Mouse (Mus musculus): ENCODE data around the gene Rhbdd1. TPM values are rescaled to one million over a fixed set of nuclear protein-coding genes. Genes with fewer than 3 reads are reported as not detected.

Rhbdd1 gene
- polyA plus RNA-seq, 1 experiment, result 12.6 TPM

- Histone ChIP-seq H3K27me3 (ENCODE audit: control insufficient read depth, insufficient read depth, insufficient read length) (no peaks in the 10 kb centered on the region), H3K79me3 (ENCODE audit: low read depth) (no peaks in the 10 kb centered on the region), H3K36me3 (ENCODE audit: control insufficient read depth, insufficient read depth) (peaks cover 4% of the 10 kb centered on the region), H3ac (ENCODE audit: control insufficient read depth, insufficient read length, low read depth) (no peak overlapping the region), H3K79me2 (ENCODE audit: control insufficient read depth, insufficient read depth) (no peaks in the 10 kb centered on the region), H3K4me3 (ENCODE audit: insufficient read depth, poor library complexity, severe bottlenecking) (no peak overlapping the region)
- no peak for TF ChIP-seq CTCF (IDR thresholded peaks at IDR 0.05; ENCODE audit: control insufficient read depth, insufficient read depth, insufficient read length)
Measured at GRCm38 (mm10) chr1:82385054-82385453, 68.8 kb downstream of the Rhbdd1 start.

GRCm38 (mm10) chr1:82385827-82386230 lies 69.6 kb downstream of the Rhbdd1 start:
- Histone ChIP-seq H3K36me3 (ENCODE audit: control insufficient read depth, insufficient read depth) (no peaks in the 10 kb centered on the region), H3ac (ENCODE audit: control insufficient read depth, insufficient read length, low read depth) (no peak overlapping the region), H3K79me2 (ENCODE audit: control insufficient read depth, insufficient read depth) (no peaks in the 10 kb centered on the region), H3K27me3 (ENCODE audit: control insufficient read depth, insufficient read depth, insufficient read length) (no peaks in the 10 kb centered on the region), H3K79me3 (ENCODE audit: low read depth) (no peaks in the 10 kb centered on the region), H3K4me3 (ENCODE audit: insufficient read depth, poor library complexity, severe bottlenecking) (no peak overlapping the region)
- TF ChIP-seq USF1 (IDR thresholded peaks at IDR 0.05; ENCODE audit: low read depth) (no peak), MYOG (IDR thresholded peaks at IDR 0.05; ENCODE audit: control insufficient read depth, extremely low read depth, insufficient read length) (no peak), MAX (IDR thresholded peaks at IDR 0.05) (no peak), CEBPB (IDR thresholded peaks at IDR 0.05; ENCODE audit: low read depth) (no peak), CTCF (IDR thresholded peaks at IDR 0.05; ENCODE audit: control insufficient read depth, insufficient read depth, insufficient read length) (no peak), MYOD1 (IDR thresholded peaks at IDR 0.05; ENCODE audit: control insufficient read depth, insufficient read length, low read depth) (no peak)

- no peaks in the 10 kb centered on the region for H3K79me3 ChIP-seq (ENCODE audit: low read depth)
- H3K79me2 ChIP-seq (ENCODE audit: control insufficient read depth, insufficient read depth), result no peaks in the 10 kb centered on the region
- H3ac ChIP-seq (ENCODE audit: control insufficient read depth, insufficient read length, low read depth), result no peak overlapping the region
- no peaks in the 10 kb centered on the region for H3K36me3 ChIP-seq (ENCODE audit: control insufficient read depth, insufficient read depth)
- TF ChIP-seq MYOD1 (IDR thresholded peaks at IDR 0.05; ENCODE audit: control insufficient read depth, insufficient read length, low read depth) (no peak), MAX (IDR thresholded peaks at IDR 0.05) (no peak), MYOG (IDR thresholded peaks at IDR 0.05; ENCODE audit: control insufficient read depth, extremely low read depth, insufficient read length) (no peak), CTCF (IDR thresholded peaks at IDR 0.05; ENCODE audit: control insufficient read depth, insufficient read depth, insufficient read length) (no peak), FOSL1 (IDR thresholded peaks at IDR 0.05; ENCODE audit: insufficient read depth, low read length, poor library complexity, severe bottlenecking) (no peak), USF1 (IDR thresholded peaks at IDR 0.05; ENCODE audit: low read depth) (no peak), CEBPB (IDR thresholded peaks at IDR 0.05; ENCODE audit: low read depth) (no peak)
- no peak overlapping the region for H3K4me3 ChIP-seq (ENCODE audit: insufficient read depth, poor library complexity, severe bottlenecking)
- no peaks in the 10 kb centered on the region for H3K27me3 ChIP-seq (ENCODE audit: control insufficient read depth, insufficient read depth, insufficient read length)
Measured at GRCm38 (mm10) chr1:82386814-82387771, 70.8 kb downstream of the Rhbdd1 start.

GRCm38 (mm10) chr1:82389371-82389770 lies 73.1 kb downstream of the Rhbdd1 start:
- Histone ChIP-seq H3ac (ENCODE audit: control insufficient read depth, insufficient read length, low read depth) (no peak overlapping the region), H3K36me3 (ENCODE audit: control insufficient read depth, insufficient read depth) (no peaks in the 10 kb centered on the region), H3K79me3 (ENCODE audit: low read depth) (no peaks in the 10 kb centered on the region), H3K79me2 (ENCODE audit: control insufficient read depth, insufficient read depth) (no peaks in the 10 kb centered on the region), H3K27me3 (ENCODE audit: control insufficient read depth, insufficient read depth, insufficient read length) (no peaks in the 10 kb centered on the region), H3K4me3 (ENCODE audit: insufficient read depth, poor library complexity, severe bottlenecking) (no peak overlapping the region)
- TF ChIP-seq USF1 (IDR thresholded peaks at IDR 0.05; ENCODE audit: low read depth), result no peak
- TF ChIP-seq MYOD1 (IDR thresholded peaks at IDR 0.05; ENCODE audit: control insufficient read depth, insufficient read length, low read depth), result no peak
- TF ChIP-seq MAX (IDR thresholded peaks at IDR 0.05), result no peak
- no peak for TF ChIP-seq CTCF (IDR thresholded peaks at IDR 0.05; ENCODE audit: control insufficient read depth, insufficient read depth, insufficient read length)

GRCm38 (mm10) chr1:82395371-82395770 lies 79.1 kb downstream of the Rhbdd1 start:
- Histone ChIP-seq H3K27me3 (ENCODE audit: control insufficient read depth, insufficient read depth, insufficient read length) (no peaks in the 10 kb centered on the region), H3K79me3 (ENCODE audit: low read depth) (no peaks in the 10 kb centered on the region), H3K36me3 (ENCODE audit: control insufficient read depth, insufficient read depth) (no peaks in the 10 kb centered on the region), H3K79me2 (ENCODE audit: control insufficient read depth, insufficient read depth) (no peaks in the 10 kb centered on the region), H3ac (ENCODE audit: control insufficient read depth, insufficient read length, low read depth) (no peak overlapping the region), H3K4me3 (ENCODE audit: insufficient read depth, poor library complexity, severe bottlenecking) (no peak overlapping the region)
- no peak for TF ChIP-seq CEBPB (IDR thresholded peaks at IDR 0.05; ENCODE audit: low read depth)
- no peak for TF ChIP-seq USF1 (IDR thresholded peaks at IDR 0.05; ENCODE audit: low read depth)
- no peak for TF ChIP-seq FOSL1 (IDR thresholded peaks at IDR 0.05; ENCODE audit: insufficient read depth, low read length, poor library complexity, severe bottlenecking)

- Histone ChIP-seq H3K27me3 (ENCODE audit: control insufficient read depth, insufficient read depth, insufficient read length) (no peaks in the 10 kb centered on the region), H3K36me3 (ENCODE audit: control insufficient read depth, insufficient read depth) (no peaks in the 10 kb centered on the region), H3K79me2 (ENCODE audit: control insufficient read depth, insufficient read depth) (no peaks in the 10 kb centered on the region), H3K4me3 (ENCODE audit: insufficient read depth, poor library complexity, severe bottlenecking) (no peak overlapping the region), H3ac (ENCODE audit: control insufficient read depth, insufficient read length, low read depth) (no peak overlapping the region), H3K79me3 (ENCODE audit: low read depth) (no peaks in the 10 kb centered on the region)
- TF ChIP-seq MYOG (IDR thresholded peaks at IDR 0.05; ENCODE audit: control insufficient read depth, extremely low read depth, insufficient read length) (no peak), FOSL1 (IDR thresholded peaks at IDR 0.05; ENCODE audit: insufficient read depth, low read length, poor library complexity, severe bottlenecking) (no peak), MAX (IDR thresholded peaks at IDR 0.05) (no peak), CTCF (IDR thresholded peaks at IDR 0.05; ENCODE audit: control insufficient read depth, insufficient read depth, insufficient read length) (no peak), CEBPB (IDR thresholded peaks at IDR 0.05; ENCODE audit: low read depth) (no peak), USF1 (IDR thresholded peaks at IDR 0.05; ENCODE audit: low read depth) (no peak), MYOD1 (IDR thresholded peaks at IDR 0.05; ENCODE audit: control insufficient read depth, insufficient read length, low read depth) (no peak)
Measured at GRCm38 (mm10) chr1:82407786-82408185, 91.5 kb downstream of the Rhbdd1 start.

All from C2C12 (cell line).